Mouse (Mus musculus) layer of hippocampus, postnatal 10 days (tissue): Measurements from ENCODE around the gene Mbd5. TPM values are rescaled to one million over a fixed set of nuclear protein-coding genes. Genes with fewer than 3 reads are reported as not detected.
A peak's percentile ranks its signal among the peaks of the same experiment; 100 is the strongest.

Experiments used
- DNase-seq, 2 experiments: peaks; one replicate each; pipeline ENCODE4 v3.0.0; 2021; ENCODE audit warnings: low spot score in 2 of 2
- long read RNA-seq: library from polyadenylated mRNA; stranded (forward); transcript quantifications from one replicate; pipeline ENCODE4 v2.0.0, GENCODE M21; 2023
- total RNA-seq, 2 experiments: library from RNA; stranded (reverse); gene quantifications; 2 replicates each; pipeline ENCODE4 v1.2.3; 2021

The Mbd5 gene
- total RNA-seq = 100 to 1,000 TPM in 1 of 2 experiments, 10 to 100 TPM in 1; 96.6 to 100 TPM
- long read RNA-seq, partial matches to known transcripts = 1 of 3 reads
- long read RNA-seq, other reads (novel, unspliced or antisense) = 2 of 3 reads

DNA sequence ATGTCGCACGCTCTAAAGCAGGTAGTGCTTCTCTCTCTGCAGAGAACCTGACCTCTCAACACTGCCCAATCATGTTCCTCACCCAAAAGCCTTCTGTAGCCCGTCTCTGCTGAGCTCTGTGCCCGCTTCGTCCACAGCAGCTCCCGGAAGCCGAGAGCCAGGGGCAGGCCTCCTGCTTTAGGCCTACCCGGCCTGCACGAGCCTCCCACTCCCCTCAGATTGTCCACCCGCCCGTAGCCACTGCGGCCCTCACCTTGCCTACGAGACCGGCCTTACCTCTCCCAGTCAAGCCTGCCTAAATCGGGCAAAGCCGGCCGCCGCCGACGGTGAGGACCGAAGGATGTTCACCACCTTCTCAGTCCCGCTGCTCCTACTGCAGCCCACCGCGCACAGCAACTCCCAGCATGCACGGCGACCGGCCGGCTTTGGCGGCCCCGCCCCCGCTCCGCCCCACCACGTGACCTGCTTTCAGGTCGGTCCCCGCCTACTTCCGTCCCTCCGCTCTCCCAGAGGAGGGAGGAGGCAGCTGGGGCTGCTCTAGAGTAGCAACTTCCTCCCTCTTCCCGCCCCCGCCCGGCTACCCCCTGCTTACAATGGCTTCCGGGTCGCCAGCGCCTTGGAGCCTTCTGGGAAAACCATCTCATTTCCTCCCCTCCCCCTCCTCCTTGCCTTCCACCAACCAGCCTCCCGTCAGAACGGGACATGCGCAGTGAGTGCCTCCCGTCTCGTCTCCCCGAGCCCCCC, at the start of gene Mbd5:
Gene Mbd5, plus strand, starts transcription at position 668 of the 744 bp plus-strand sequence.
- DNase-seq = peak; percentile 96 to 98

DNA sequence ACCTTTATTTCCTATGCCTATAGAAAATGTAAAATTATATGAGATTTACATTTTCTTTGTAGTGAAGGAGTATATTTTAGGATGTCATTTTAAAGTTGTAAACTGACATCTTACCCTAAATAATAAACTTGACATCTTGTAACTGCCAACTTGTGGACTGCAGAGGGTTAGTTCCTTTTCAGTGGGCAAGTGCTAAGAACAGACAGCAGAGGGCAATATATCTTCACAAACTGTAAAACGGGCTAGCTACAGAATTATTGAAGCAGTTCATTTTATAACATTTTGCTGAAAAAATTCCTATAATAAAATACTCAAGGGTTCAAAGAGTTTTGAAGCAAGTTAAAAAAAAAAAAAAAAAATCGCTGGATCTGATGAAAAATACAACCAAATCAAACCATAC, 40.4 kb upstream of the Mbd5 start:
- no peak for DNase-seq

DNA sequence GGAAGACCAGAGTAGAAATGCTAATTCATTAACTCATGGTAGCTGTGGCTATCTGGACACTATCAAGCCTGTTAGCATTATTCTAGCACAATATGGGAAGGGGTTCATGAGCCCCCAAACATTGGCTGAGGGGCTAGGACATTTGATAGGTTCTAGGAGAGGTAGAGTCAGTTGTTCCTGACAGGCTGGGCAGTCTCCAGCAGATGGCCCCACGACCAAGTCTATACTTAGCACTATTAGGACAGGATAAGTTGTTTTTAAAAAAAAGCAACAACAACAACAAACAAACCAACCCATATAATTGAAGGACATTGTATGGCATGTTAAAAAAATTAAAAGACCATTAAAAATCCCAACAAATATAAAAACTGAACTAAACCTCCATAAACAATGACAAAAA, 35.1 kb upstream of the Mbd5 start:
- no peak for DNase-seq

DNA sequence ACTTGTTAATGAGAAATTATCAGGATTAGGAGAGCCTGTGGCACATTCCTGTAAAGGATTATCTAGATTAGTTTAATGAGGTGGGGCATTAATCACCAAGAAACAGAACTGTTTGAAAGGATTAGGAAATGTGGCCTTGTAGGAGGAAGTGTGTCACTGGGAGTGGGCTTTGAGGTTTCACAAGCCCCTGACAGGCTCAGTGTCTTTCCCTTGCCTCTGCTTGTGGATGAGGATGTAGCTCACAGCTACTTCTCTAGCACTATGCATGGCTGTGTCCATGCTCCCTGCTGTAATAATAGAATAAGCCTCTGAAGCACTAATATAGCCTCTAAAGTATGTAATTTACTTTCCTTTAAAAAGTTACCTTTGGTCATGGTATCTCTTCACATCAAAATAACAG, 33.5 kb upstream of the Mbd5 start:
- no peak for DNase-seq

DNA sequence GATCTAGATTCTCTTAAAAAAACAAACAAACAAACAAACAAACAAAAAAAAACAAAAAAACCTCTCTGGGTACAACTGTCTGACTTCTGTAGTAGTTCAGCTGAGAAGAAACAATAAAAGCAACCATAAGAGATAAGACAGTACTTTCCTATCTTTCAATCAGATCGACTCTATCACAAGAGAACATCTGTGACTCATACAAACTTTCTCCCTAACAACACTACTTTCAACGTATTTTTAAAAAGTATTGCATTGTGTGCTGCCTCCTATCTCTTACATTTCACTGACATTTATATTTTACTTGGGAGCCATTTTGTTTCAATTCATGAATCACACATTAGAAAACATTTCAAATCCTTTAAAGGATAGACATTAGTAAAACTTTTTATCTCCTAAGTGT, 14.2 kb upstream of the Mbd5 start:
- no peak for DNase-seq

DNA sequence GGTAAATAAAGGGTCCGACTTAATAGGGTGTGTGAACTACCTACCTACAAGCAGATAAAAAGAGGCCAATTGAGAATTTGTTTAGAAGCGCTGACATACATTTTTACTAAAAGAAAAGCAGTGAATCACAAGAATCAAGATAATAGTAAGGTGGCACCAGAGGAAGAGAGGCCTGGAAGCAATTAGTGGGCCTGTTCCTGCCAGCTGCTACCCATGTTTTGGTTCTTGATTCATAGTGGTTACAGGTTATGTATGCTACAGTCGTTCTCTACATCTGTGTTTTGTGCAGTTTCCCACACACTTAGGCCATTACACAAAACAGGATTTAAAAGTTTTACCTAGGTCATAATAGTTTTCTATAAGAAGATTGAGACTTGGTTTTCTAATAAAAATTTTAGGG, 1.5 kb upstream of the Mbd5 start:
- DNase-seq = no peak

DNA sequence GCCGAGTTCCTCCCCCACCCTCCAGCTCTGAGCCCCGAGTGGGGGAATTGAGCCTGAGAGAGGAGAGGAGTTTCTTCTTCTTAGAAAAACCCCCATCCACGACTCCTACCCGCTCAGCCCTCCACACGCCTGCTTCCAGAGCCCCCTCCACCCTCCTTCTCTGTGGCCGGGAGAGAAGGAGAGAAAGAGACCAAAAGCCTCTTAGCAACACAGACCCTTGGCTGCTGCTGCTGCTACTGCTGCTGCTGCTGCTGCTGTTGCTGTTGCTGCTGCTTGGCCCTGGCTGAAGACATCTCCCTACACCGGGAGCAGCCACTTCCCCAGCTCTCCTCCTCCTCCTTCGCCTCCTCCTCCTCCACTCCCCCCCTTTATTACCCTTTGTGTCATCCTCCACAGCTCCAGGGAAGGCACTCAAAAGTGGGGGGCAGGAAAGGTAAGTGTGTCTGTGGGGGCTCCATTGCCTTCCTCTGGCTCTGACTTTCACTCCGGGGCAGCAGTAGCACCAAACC, 489 bp downstream of the Mbd5 start:
- peak; percentile 57 to 70 for DNase-seq

DNA sequence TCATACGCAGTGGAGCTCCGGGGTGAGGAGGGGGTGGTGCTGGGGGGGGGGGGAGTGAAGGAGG, 776 bp downstream of the Mbd5 start, which contains the start of gene Orc4:
Gene Orc4, minus strand, starts transcription at position 26 of the 64 bp plus-strand sequence.
- no peak for DNase-seq

DNA sequence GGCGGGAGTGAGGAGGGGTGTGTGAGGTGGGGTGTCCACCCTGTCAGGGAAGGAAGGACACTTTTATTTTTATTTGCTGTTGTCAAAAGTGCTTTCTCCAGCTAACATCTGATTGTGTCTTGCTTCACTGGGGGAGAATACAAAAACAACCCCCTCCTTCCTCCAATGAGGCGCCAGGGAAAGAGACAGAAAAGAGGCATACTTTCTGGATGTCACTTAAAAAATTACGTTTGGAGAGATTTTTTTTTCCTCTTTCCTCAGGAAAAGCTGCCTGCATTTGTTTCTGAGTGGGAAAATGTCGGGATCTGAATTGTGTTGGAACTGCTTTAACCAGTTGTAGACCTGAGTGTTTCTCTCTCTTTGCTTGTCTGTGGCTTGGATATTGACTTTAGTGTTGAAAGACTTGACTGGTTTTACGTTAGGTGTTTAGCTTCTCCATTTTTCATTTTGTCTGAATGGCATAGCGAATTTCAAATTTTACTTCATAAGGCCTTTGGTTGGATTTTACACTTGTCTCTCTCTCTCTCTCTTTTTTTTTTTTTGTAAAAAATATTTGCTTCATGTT, 1.1 kb downstream of the Mbd5 start:
- no peak for DNase-seq

DNA sequence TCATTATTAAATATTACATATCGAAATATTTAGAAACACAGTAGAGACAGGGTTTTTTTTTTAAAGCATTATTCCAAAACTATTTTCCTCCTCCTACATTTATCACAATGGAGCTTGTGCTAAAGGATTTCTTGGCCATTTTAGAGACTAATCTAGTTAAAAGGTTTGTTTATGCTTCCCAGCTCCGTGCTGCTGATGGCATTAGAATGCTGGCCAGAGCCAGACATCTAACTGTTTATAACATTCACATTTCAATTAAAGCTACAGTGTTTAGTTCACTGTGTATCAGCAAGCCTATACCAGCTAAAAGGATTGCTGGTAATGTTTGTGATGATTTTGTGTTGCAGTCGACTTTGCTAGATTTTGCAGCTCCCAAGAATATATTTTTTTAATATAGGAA, 7.3 kb downstream of the Mbd5 start:
- DNase-seq = no peak

DNA sequence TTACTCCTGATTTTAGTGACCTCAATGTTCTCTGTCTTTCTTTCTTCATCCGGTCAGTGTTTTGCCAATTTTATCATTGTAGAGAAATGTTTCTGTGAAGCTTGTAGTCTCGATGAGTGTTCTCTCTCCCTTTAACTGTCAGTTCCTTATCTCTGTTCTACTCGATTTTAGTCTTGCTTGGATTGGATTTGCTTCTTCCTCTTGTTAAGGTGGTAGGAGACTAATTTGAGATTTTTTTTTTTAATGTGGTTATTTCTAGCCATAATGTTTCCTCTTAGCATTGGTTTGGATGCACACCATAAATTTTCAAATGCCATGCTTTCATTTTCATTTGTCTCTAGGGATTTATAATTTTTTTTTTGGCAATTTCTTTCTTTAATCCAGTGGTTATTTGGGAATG, 29.6 kb downstream of the Mbd5 start:
- DNase-seq = no peak

DNA sequence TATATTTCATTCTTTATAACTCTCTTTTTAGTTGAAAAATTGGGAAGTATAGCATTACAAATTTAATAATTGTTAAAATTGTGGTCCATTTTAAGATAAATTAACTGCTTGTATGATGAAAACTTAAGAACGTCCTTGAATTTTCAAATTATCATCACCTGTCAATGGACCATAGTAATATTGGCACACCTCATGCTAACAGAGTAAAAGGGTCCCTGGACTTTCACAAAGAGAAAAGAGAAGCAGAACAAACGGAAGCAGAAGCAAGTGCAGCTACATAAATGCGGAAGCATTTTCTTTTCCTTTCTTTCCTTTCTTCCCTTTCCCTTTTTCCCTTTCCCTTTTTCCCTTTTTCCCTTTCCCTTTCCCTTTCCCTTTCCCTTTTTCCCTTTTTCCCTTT, 41.0 kb downstream of the Mbd5 start:
- DNase-seq = no peak

DNA sequence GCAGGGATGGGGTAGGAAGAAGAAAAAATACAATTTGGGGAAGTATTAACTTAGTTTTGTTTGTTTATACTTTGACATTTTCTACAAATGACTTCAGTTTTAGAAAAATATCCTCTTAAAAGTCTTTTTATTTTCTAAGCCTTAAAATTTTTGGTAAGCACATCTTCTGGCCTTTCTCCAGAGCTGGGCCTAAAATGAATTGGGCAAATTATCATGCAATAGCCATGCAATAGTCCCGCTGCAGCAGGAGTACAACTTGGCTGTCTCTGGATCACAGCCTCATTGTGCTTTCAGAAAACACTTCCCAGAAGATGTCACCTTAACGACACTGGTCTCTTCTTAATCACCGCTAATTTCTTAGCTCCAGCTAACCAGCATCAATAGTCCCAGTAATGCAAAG, 91.2 kb downstream of the Mbd5 start:
- no peak for DNase-seq

DNA sequence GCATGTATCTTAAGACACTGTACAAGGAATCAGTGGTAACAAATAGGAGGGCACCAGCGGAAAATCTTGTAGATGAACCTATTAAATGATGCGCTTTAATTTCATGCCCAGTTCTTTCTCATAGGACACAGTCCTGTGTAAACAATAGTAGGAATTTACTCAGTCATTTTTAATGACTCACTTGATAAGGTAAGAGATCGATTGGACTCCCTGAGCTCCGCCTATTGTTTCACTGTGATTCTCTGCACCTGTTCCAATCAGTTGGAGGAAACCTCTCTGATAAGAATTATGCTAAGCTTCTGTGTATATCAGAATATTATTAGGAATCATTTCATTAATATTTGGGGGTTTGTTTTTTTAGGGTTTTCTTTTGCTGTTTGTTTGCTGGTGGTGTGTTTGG, 100.7 kb downstream of the Mbd5 start:
- DNase-seq = no peak

DNA sequence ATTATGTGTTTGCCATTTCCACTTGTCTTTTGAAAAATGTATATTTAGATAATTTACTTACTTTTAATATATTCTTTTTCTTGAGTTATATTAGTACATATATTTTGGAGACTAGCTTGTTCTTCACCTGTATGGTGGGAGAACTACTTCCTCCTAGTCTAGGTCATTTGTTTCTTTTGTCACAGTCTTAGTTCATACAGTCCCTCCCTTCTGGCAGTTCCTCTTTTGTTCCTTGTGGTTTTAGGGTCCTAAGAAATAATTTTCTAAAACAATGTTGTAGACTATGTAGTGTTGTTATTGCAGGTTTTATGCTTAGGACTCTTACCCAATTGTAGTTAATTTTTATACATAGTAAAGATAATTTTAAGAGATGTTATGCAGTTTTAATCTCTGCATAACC, 118.6 kb downstream of the Mbd5 start:
- DNase-seq = no peak

DNA sequence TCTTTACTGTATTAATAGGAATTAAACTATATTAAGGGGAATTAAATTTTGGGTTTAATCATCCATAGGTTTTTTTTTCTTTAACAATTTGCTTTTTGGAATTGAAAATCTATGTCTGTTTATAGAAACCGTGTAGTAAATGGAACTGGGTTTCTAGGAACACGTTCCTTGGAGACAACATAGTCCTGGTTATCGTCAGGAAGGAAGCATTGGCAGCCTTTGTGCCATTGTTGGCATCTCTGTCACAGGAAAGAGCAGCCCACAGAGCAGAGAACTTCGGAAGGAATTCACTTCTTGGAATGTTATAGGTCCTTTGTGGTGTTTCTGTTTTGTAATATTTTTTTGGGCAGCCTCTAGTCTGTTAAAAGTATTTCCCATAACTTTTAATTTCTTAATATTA, 135.7 kb downstream of the Mbd5 start:
- DNase-seq = no peak

DNA sequence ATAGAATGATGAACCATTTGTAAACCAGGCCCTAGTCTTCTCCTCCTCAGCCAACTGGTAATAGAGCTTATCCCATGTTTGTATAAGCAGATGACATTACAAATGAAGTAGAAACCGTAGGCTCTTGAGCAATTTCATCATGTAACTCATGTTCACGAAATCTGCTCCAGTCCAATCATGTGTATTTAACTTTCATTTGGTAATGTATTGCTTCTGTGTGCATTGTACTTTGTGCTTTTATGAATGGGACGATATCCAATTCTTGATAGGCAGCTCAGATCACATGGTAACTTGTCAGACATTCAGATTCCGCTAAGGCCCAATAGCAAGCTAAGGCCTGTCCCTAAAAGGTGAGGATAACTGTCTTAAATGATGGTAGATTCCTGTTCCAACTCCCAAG, 141.5 kb downstream of the Mbd5 start:
- no peak for DNase-seq

DNA sequence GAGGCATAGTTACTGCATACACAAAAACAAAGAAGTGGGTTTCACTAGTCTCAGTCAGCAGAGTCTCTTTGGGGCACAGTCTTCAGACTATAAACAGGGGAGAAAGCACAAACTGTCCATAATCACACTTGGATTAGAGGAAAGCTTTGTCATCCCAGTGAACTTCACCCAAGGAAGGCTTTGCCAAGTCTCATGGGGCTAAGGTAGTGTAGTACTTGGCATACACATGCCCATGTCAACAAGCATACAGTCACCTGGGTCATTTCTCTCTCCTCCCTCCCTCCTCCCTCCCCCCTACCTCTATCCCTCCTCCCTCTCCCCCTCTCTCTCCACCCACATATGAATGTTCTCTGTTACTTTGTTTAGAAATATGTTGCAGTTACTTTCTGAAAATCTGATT, 147.5 kb downstream of the Mbd5 start:
- no peak for DNase-seq

DNA sequence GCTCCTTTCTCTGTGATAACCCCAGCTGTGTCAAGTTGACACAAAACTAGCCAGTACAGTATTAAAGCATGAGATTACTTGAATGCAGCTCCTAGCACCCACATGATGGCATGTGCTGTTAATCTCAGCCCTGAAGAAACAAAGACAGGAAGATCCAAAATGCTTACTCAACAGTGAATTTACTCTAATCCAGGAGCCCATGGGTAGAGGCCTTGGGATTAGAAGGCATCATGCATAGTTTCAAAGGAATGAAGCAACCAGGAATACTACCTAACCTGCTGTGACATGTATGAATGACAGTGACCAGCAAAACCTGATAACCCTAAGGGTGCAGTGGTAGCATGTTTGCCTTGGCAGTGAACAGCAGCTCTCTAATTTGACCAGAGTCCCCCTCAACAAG, 159.6 kb downstream of the Mbd5 start:
- no peak for DNase-seq

DNA sequence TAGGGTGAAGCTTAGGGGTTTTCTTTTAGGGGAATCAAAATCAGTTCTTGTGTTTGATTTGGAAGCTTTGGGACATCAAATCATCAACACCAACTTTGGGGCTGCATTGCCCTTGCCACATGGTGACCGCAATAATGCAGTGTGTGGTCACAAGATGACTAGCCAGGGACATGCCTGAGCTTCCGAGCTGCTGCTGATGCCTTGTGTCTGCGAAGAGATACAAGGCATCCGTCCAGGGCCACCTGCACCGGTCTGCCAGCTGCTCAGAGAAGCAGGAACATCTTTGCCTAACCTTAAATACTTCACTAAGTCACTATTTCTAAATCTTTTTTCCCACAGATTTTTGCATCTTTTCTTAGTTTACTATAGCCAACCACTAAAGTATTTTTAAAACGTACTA, 170.6 kb downstream of the Mbd5 start:
- no peak for DNase-seq

DNA sequence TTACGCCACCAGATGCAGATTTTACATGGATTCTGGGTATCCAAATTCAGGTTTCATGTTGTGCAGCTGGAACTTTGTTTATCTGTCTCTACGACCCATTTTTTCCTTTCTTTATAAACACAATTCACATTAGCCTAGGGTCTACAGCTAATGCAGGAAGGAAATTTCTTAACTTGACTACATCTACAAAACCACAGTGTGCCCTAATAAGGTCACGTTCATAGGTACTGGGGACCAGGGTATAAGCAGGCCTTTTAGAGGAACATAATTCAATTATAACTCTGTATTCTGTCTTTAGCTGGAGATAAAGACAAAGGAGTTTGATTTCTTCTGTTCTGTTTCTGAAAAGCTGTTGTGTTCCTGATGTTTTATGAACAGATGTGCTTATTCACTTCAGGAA, 172.3 kb downstream of the Mbd5 start:
- DNase-seq = no peak

DNA sequence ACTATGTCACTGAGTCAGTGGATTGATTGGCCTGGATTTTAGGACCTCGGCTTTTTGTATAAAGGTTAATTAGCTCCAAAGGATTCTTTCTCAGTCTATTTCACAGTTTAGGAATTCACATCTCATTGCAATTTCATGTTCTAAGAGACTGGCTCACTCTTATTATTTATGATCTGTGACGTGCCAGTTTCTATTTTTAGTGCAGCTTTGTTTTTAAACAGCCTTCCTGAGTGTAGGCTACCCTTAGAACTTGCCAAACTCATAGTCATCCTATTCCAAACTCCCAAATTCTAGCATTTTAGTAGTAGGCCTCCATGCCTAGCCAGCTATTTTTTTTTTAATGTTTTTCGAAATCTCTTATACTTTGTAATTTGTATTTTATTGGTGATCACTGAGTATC, 192.9 kb downstream of the Mbd5 start:
- DNase-seq = no peak

DNA sequence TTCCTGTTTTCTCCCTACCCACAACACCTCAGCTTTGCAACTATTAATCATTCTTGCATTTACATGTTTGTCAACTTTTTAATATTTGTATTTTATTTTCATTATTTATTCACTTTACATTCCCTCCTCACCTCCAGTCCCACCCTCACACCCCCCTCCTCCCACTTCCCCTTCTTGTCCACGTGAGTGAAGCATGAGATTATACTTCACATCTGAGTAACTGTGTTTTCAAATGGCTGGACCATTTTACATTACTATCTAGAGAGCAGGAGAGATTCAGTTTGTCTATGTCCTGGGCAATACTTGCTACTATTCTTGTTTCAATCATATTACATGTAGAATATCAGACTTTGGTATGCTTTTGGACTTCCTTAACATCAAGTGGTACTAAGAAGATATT, 204.3 kb downstream of the Mbd5 start:
- no peak for DNase-seq
